Mouse (Mus musculus): ENCODE results near the gene Orc1. TPM values are rescaled to one million over a fixed set of nuclear protein-coding genes. Genes with fewer than 3 reads are reported as not detected.

The Orc1 gene
- 0.24 TPM for polyA plus RNA-seq (2015; fragmentation: Illumina TruSeq; extraction: RNeasy Lipid Tissue Mini Kit (QIAGEN cat#74804); ENCODE audit: low read depth, low replicate concordance)

GRCm38 (mm10) chr4:108578840-108579742 is at the start of gene Orc1, which contains the start of gene Prpf38a:
TSS of gene Orc1 (plus strand) at chr4:108579423.
TSS of gene Prpf38a (minus strand) at chr4:108579336.

GRCm38 (mm10) chr4:108619587-108620341 is 40.5 kb downstream of the Orc1 start, which contains the start of gene Cc2d1b:
TSS of gene Cc2d1b (plus strand) at chr4:108619940.

Other genes starting within 250 kb of the Orc1 start
- not detected for gene Shisal2a, start 196.1 kb upstream of the Orc1 start, polyA plus RNA-seq (2015; fragmentation: Illumina TruSeq; extraction: RNeasy Lipid Tissue Mini Kit (QIAGEN cat#74804); ENCODE audit: low read depth, low replicate concordance)
- 8.4 TPM for gene Gpx7, start 172.5 kb upstream of the Orc1 start, polyA plus RNA-seq (2015; fragmentation: Illumina TruSeq; extraction: RNeasy Lipid Tissue Mini Kit (QIAGEN cat#74804); ENCODE audit: low read depth, low replicate concordance)
- 24.3 TPM for gene Tut4, start 120.0 kb upstream of the Orc1 start, polyA plus RNA-seq (2015; fragmentation: Illumina TruSeq; extraction: RNeasy Lipid Tissue Mini Kit (QIAGEN cat#74804); ENCODE audit: low read depth, low replicate concordance)
- 41.5 TPM for gene Prpf38a, start 87 bp upstream of the Orc1 start, polyA plus RNA-seq (2015; fragmentation: Illumina TruSeq; extraction: RNeasy Lipid Tissue Mini Kit (QIAGEN cat#74804); ENCODE audit: low read depth, low replicate concordance)
- gene Cc2d1b, start 40.5 kb downstream of the Orc1 start, polyA plus RNA-seq (2015; fragmentation: Illumina TruSeq; extraction: RNeasy Lipid Tissue Mini Kit (QIAGEN cat#74804); ENCODE audit: low read depth, low replicate concordance) = 26.5 TPM
- 0.33 TPM for gene 3110021N24Rik, start 140.2 kb downstream of the Orc1 start, polyA plus RNA-seq (2015; fragmentation: Illumina TruSeq; extraction: RNeasy Lipid Tissue Mini Kit (QIAGEN cat#74804); ENCODE audit: low read depth, low replicate concordance)
- 49.9 TPM for gene Zfyve9, start 201.4 kb downstream of the Orc1 start, polyA plus RNA-seq (2015; fragmentation: Illumina TruSeq; extraction: RNeasy Lipid Tissue Mini Kit (QIAGEN cat#74804); ENCODE audit: low read depth, low replicate concordance)

Data from brain, adult 10 weeks (tissue).